ENCODE assay signal across 11 mouse cellular contexts in genomic region chr10:78236885-78237629, GRCm38 (mm10). TPM values are rescaled to one million over a fixed set of nuclear protein-coding genes. Genes with fewer than 3 reads are reported as not detected.
DNase-seq lines count a peak whose midpoint lies in the region; ATAC-seq lines count a peak whose summit lies in the region.
"Had no signal": no experiment of that assay in that cellular context is flagged by ENCODE, and none has a peak within 500 bp of the region (broad histone marks: within the 10 kb centered on the region; RNA-seq: fewer than 3 reads in every experiment).

No protein-coding gene starts in this region.

- H3K27me3 ChIP-seq in forebrain, embryonic 16.5 days (replicated peaks; ENCODE audit: control insufficient read depth, insufficient read depth, low read length) = no peaks in the 10 kb centered on the region
- no peaks in the 10 kb centered on the region for H3K27me3 ChIP-seq in forebrain, embryonic 11.5 days (ENCODE audit: control insufficient read depth, insufficient read depth, low read length)
- H3K27me3 ChIP-seq in midbrain, embryonic 14.5 days (ENCODE audit: control insufficient read depth, insufficient read depth, low read length) = no peaks in the 10 kb centered on the region
- H3K27me3 ChIP-seq in midbrain, embryonic 15.5 days (replicated peaks) = no peaks in the 10 kb centered on the region
- H3K27me3 ChIP-seq in neural tube, embryonic 15.5 days (replicated peaks) = no peaks in the 10 kb centered on the region
- H3K27me3 ChIP-seq: heart, embryonic 15.5 days had no signal

- WGBS in forebrain, embryonic 16.5 days = 78% methylated on average over 8 of the region's 8 CpGs
- 84% methylated on average over 8 of the region's 8 CpGs for WGBS in forebrain, embryonic 11.5 days
- 85% methylated on average over 8 of the region's 8 CpGs for WGBS in midbrain, embryonic 14.5 days
- WGBS in midbrain, embryonic 15.5 days = 86% methylated on average over 8 of the region's 8 CpGs
- 63% methylated on average over 8 of the region's 8 CpGs for WGBS in neural tube, embryonic 15.5 days

- 0 out of 2 replicates have a peak, but pooled peaks have one; percentile 31 for ATAC-seq in forebrain, embryonic 16.5 days
- ATAC-seq in forebrain, embryonic 11.5 days (replicated peaks; ENCODE audit: low FRiP score) = no peak
- ATAC-seq in midbrain, embryonic 14.5 days (ENCODE audit: low FRiP score, low TSS enrichment) = no peak
- ATAC-seq in midbrain, embryonic 15.5 days (replicated peaks) = no peak
- ATAC-seq in granulocyte monocyte progenitor cell, adult 5-6 weeks (replicated peaks; ENCODE audit: poor library complexity, severe bottlenecking) = peak; percentile 94
- peak; percentile 39; the same call in 1 of the 2 replicates for ATAC-seq in neural tube, embryonic 15.5 days (ENCODE audit: low FRiP score)

- H3K27ac ChIP-seq in forebrain, embryonic 16.5 days (ENCODE audit: low read length) = no peak overlapping the region
- no peak overlapping the region for H3K27ac ChIP-seq in forebrain, embryonic 11.5 days (ENCODE audit: low read depth, low read length)
- H3K27ac ChIP-seq in midbrain, embryonic 14.5 days (replicated peaks; ENCODE audit: low read depth, low read length) = no peak overlapping the region
- H3K27ac ChIP-seq in midbrain, embryonic 15.5 days = no peak overlapping the region
- no peak overlapping the region for H3K27ac ChIP-seq in neural tube, embryonic 15.5 days (replicated peaks)
- H3K27ac ChIP-seq: heart, embryonic 15.5 days had no signal

- peaks cover 6% of the 10 kb centered on the region; the same call in 1 of the 2 replicates for H3K4me1 ChIP-seq in forebrain, embryonic 16.5 days (replicated peaks; ENCODE audit: control insufficient read depth, insufficient read depth, low read length)
- H3K4me1 ChIP-seq in forebrain, embryonic 11.5 days (replicated peaks; ENCODE audit: control insufficient read depth, insufficient read depth, low read length) = no peaks in the 10 kb centered on the region
- H3K4me1 ChIP-seq in midbrain, embryonic 14.5 days (ENCODE audit: control insufficient read depth, insufficient read depth, low read length) = no peaks in the 10 kb centered on the region
- H3K4me1 ChIP-seq in midbrain, embryonic 15.5 days = peaks cover 8% of the 10 kb centered on the region; the same call in 1 of the 2 replicates
- peaks cover 22% of the 10 kb centered on the region for H3K4me1 ChIP-seq in neural tube, embryonic 15.5 days

- H3K4me2 ChIP-seq in forebrain, embryonic 16.5 days (ENCODE audit: low read length) = no peak overlapping the region
- H3K4me2 ChIP-seq in forebrain, embryonic 11.5 days (ENCODE audit: low read depth, low read length, severe bottlenecking) = no peak overlapping the region
- no peak overlapping the region for H3K4me2 ChIP-seq in midbrain, embryonic 14.5 days (ENCODE audit: low read length)
- H3K4me2 ChIP-seq in midbrain, embryonic 15.5 days = no peak overlapping the region
- H3K4me2 ChIP-seq in neural tube, embryonic 15.5 days = no peak overlapping the region
- H3K4me2 ChIP-seq: heart, embryonic 15.5 days had no signal

- H3K36me3 ChIP-seq in forebrain, embryonic 16.5 days (ENCODE audit: control insufficient read depth, insufficient read depth) = no peaks in the 10 kb centered on the region
- H3K36me3 ChIP-seq in forebrain, embryonic 11.5 days (ENCODE audit: control insufficient read depth, insufficient read depth, low read length) = no peaks in the 10 kb centered on the region
- H3K36me3 ChIP-seq in midbrain, embryonic 14.5 days (ENCODE audit: control insufficient read depth, insufficient read depth, low read length) = 0 out of 2 replicates have a peak, but pooled peaks cover 3% of the 10 kb centered on the region
- H3K36me3 ChIP-seq in midbrain, embryonic 15.5 days (replicated peaks) = no peaks in the 10 kb centered on the region; the same call in 1 of the 2 replicates
- H3K36me3 ChIP-seq in neural tube, embryonic 15.5 days = no peaks in the 10 kb centered on the region
- H3K36me3 ChIP-seq: heart, embryonic 15.5 days had no signal

- no peaks in the 10 kb centered on the region for H3K9me3 ChIP-seq in forebrain, embryonic 16.5 days (ENCODE audit: control insufficient read depth, low read length)
- H3K9me3 ChIP-seq in forebrain, embryonic 11.5 days (ENCODE audit: control insufficient read depth, low read length) = no peaks in the 10 kb centered on the region
- no peaks in the 10 kb centered on the region for H3K9me3 ChIP-seq in midbrain, embryonic 14.5 days (ENCODE audit: control insufficient read depth, low read length)
- no peaks in the 10 kb centered on the region for H3K9me3 ChIP-seq in midbrain, embryonic 15.5 days
- no peaks in the 10 kb centered on the region for H3K9me3 ChIP-seq in neural tube, embryonic 15.5 days (replicated peaks)
- H3K9me3 ChIP-seq: heart, embryonic 15.5 days had no signal

- H3K9ac ChIP-seq in forebrain, embryonic 16.5 days (replicated peaks; ENCODE audit: low read depth, low read length) = no peak overlapping the region
- H3K9ac ChIP-seq in forebrain, embryonic 11.5 days (ENCODE audit: low read length) = no peak overlapping the region
- H3K9ac ChIP-seq in midbrain, embryonic 14.5 days (replicated peaks; ENCODE audit: low read length) = no peak overlapping the region
- no peak overlapping the region for H3K9ac ChIP-seq in midbrain, embryonic 15.5 days
- no peak overlapping the region for H3K9ac ChIP-seq in neural tube, embryonic 15.5 days (replicated peaks)
- H3K9ac ChIP-seq: heart, embryonic 15.5 days had no signal

- DNase-seq in forebrain, embryonic 11.5 days (ENCODE audit: low spot score) = no peak
- DNase-seq in midbrain, embryonic 14.5 days = peak; percentile 5
- no peak for DNase-seq in testis, postnatal 14 days (ENCODE audit: low spot score)
- DNase-seq in yolk sac, embryonic 10.5 days (ENCODE audit: low spot score) = no peak
- DNase-seq: gastrocnemius, postnatal 14 days; spleen, adult 18-20 months had no signal

- no peak overlapping the region for H3K4me3 ChIP-seq in forebrain, embryonic 16.5 days (replicated peaks; ENCODE audit: low read length)
- no peak overlapping the region for H3K4me3 ChIP-seq in forebrain, embryonic 11.5 days (ENCODE audit: low read depth, low read length)
- no peak overlapping the region for H3K4me3 ChIP-seq in midbrain, embryonic 14.5 days (replicated peaks; ENCODE audit: low read depth, low read length)
- no peak overlapping the region for H3K4me3 ChIP-seq in midbrain, embryonic 15.5 days
- no peak overlapping the region for H3K4me3 ChIP-seq in neural tube, embryonic 15.5 days (replicated peaks)
- H3K4me3 ChIP-seq: heart, embryonic 15.5 days had no signal

RNA-seq across cellular contexts. Expression of gene Trappc10, which starts 7.4 kb away (rescaled TPM):
- polyA plus RNA-seq in forebrain, embryonic 16.5 days (2015; fragmentation: Nextera tagmentation; extraction: Ambion mirVana) = 21.6 and 22.8 TPM in 2 replicates
- polyA plus RNA-seq in forebrain, embryonic 11.5 days (2014; fragmentation: Nextera tagmentation; extraction: Ambion mirVana) = 15.5 and 19.9 TPM in 2 replicates
- polyA plus RNA-seq in midbrain, embryonic 14.5 days (2014; fragmentation: Nextera tagmentation; extraction: Ambion mirVana) = 33.4 and 37.2 TPM in 2 replicates
- polyA plus RNA-seq in midbrain, embryonic 15.5 days (2015; fragmentation: Nextera tagmentation; extraction: Ambion mirVana) = 27.2 and 29.2 TPM in 2 replicates
- 30.9 and 46.2 TPM in 2 replicates for total RNA-seq in granulocyte monocyte progenitor cell, adult 5-6 weeks (2014; fragmentation: Nextera tagmentation)
- total RNA-seq in granulocyte monocyte progenitor cell, adult 5-6 weeks (2017) = 31.4 and 34.1 TPM in 2 replicates
- polyA plus RNA-seq in neural tube, embryonic 15.5 days (2015; fragmentation: Nextera tagmentation; extraction: Ambion mirVana) = 23.1 and 28.4 TPM in 2 replicates

RNA-seq across cellular contexts. Expression of gene Pwp2, which starts 52.1 kb away (rescaled TPM):
- polyA plus RNA-seq in forebrain, embryonic 16.5 days (2015; fragmentation: Nextera tagmentation; extraction: Ambion mirVana) = 24.5 TPM in 2 replicates
- polyA plus RNA-seq in forebrain, embryonic 11.5 days (2014; fragmentation: Nextera tagmentation; extraction: Ambion mirVana) = 23.7 and 28.4 TPM in 2 replicates
- polyA plus RNA-seq in midbrain, embryonic 14.5 days (2014; fragmentation: Nextera tagmentation; extraction: Ambion mirVana) = 13.7 and 15.2 TPM in 2 replicates
- polyA plus RNA-seq in midbrain, embryonic 15.5 days (2015; fragmentation: Nextera tagmentation; extraction: Ambion mirVana) = 18.1 and 18.4 TPM in 2 replicates
- total RNA-seq in granulocyte monocyte progenitor cell, adult 5-6 weeks (2014; fragmentation: Nextera tagmentation) = 17.2 and 17.9 TPM in 2 replicates
- total RNA-seq in granulocyte monocyte progenitor cell, adult 5-6 weeks (2017) = 22.9 and 27.0 TPM in 2 replicates
- polyA plus RNA-seq in neural tube, embryonic 15.5 days (2015; fragmentation: Nextera tagmentation; extraction: Ambion mirVana) = 14.8 and 19.0 TPM in 2 replicates

Comparison
In these comparisons a context has a peak if more than half of its experiments do, and no peak if none do; other contexts are left out.
1. ATAC-seq: peak in forebrain, embryonic 16.5 days (single experiment), granulocyte monocyte progenitor cell, adult 5-6 weeks (single experiment) and neural tube, embryonic 15.5 days (single experiment); none in forebrain, embryonic 11.5 days (single experiment), midbrain, embryonic 14.5 days (single experiment) and midbrain, embryonic 15.5 days (single experiment).